Mouse (Mus musculus) megakaryocyte, embryonic 14.5 days (primary cell): ENCODE measurements around the gene H2-T22. TPM values are rescaled to one million over a fixed set of nuclear protein-coding genes. Genes with fewer than 3 reads are reported as not detected.

Experiments used
- H3K27me3 ChIP-seq: replicated peaks from 2 replicates; pipeline ENCODE3; 2012; ENCODE audit warnings: inconsistent platforms
- H3K36me3 ChIP-seq: replicated peaks from 2 replicates; pipeline ENCODE3; 2012; ENCODE audit warnings: low read length, inconsistent platforms, mixed read lengths
- H3K4me1 ChIP-seq: 2 replicates; pipeline ENCODE4 v1.6.1; 2012; ENCODE audit warnings: inconsistent platforms
- H3K4me3 ChIP-seq: replicated peaks from 2 replicates; pipeline ENCODE3; 2012; ENCODE audit warnings: moderate library complexity, mild to moderate bottlenecking, inconsistent platforms
- H3K9me3 ChIP-seq: 2 replicates; pipeline ENCODE4 v1.6.1; 2012; ENCODE audit warnings: inconsistent platforms
- FLI1 ChIP-seq: IDR thresholded peaks from 2 replicates; pipeline ENCODE4 v1.6.1; 2012; ENCODE audit warnings: low read length, inconsistent platforms, mixed read lengths
- GATA1 ChIP-seq: IDR thresholded peaks from 3 replicates; pipeline ENCODE4 v1.6.1; 2012; ENCODE audit warnings: mixed read lengths, low read length, inconsistent platforms, borderline replicate concordance
- polyA plus RNA-seq: library from polyadenylated mRNA; stranded (reverse); fragments of >175 nt; gene quantifications from 2 replicates; pipeline ENCODE4 v1.2.3, GENCODE M21; 2012; ENCODE audit warnings: low replicate concordance; ENCODE audit not compliant: insufficient read depth

H2-T22 gene
- polyA plus RNA-seq, 1 experiment, result 6.2 TPM

- Histone ChIP-seq H3K36me3 (peaks cover 11% of the 10 kb centered on the region), H3K4me1 (peaks cover 47% of the 10 kb centered on the region), H3K27me3 (no peaks in the 10 kb centered on the region), H3K4me3 (peak overlapping the region; percentile 94), H3K9me3 (no peaks in the 10 kb centered on the region)
- no peak for TF ChIP-seq FLI1
- TF ChIP-seq GATA1, result no peak
These were observed 48.2 kb downstream of the H2-T22 start for GRCm38 (mm10) chr17:35994175-35994878.

DNA sequence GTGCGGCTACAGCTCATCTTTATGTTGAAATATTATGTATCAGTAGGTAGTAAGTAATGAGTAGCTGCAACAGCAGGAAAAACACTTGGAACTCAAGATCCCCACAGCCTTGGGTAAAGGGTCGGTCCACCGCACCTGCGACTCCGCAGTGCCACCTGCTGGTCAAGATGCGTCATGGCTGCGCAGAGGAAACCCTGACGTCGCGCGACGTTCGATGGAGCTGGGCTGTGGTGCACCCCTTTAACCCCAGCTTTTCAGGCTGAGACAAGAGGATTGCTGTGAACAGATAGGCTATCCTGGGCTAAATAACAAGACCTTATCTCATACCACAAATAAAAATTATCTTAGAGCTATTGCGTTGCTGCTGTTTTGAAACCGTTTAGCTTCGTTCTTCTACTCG lies 48.9 kb downstream of the H2-T22 start:
- no peak for TF ChIP-seq GATA1
- no peak for TF ChIP-seq FLI1
- peak overlapping the region; percentile 92 for H3K4me3 ChIP-seq
- H3K4me1 ChIP-seq, result peaks cover 47% of the 10 kb centered on the region

GRCm38 (mm10) chr17:35991781-35992180 lies 50.8 kb downstream of the H2-T22 start:
- no peak for TF ChIP-seq GATA1
- no peak for TF ChIP-seq FLI1
- Histone ChIP-seq H3K27me3 (no peaks in the 10 kb centered on the region), H3K4me1 (peaks cover 28% of the 10 kb centered on the region), H3K36me3 (peaks cover 31% of the 10 kb centered on the region), H3K9me3 (no peaks in the 10 kb centered on the region), H3K4me3 (no peak overlapping the region)

More for the DNA sequence above, 48.9 kb downstream of the H2-T22 start:
- Histone ChIP-seq H3K36me3 (peaks cover 13% of the 10 kb centered on the region), H3K27me3 (no peaks in the 10 kb centered on the region), H3K9me3 (no peaks in the 10 kb centered on the region)

Other genes with a start within 250 kb of the H2-T22 start
- gene Ier3, start 221.1 kb downstream of the H2-T22 start, polyA plus RNA-seq, result 62.2 and 65.8 TPM in 2 replicates
- 43.6 and 163 TPM in 2 replicates for gene Flot1, start 219.5 kb downstream of the H2-T22 start, polyA plus RNA-seq
- gene Tubb5, start 204.4 kb downstream of the H2-T22 start, polyA plus RNA-seq, result 96.5 and 217 TPM in 2 replicates
- 1.2 and 2.3 TPM in 2 replicates for gene Mdc1, start 201.2 kb downstream of the H2-T22 start, polyA plus RNA-seq
- 5.6 TPM in 1 of 2 replicates, not detected in the other for gene Nrm, start 181.4 kb downstream of the H2-T22 start, polyA plus RNA-seq
- gene Ppp1r18, start 177.2 kb downstream of the H2-T22 start, polyA plus RNA-seq, result 153 and 168 TPM in 2 replicates
- gene Dhx16, start 162.9 kb downstream of the H2-T22 start, polyA plus RNA-seq, result 23.2 and 32.1 TPM in 2 replicates
- 101 and 470 TPM in 2 replicates for gene 2310061I04Rik, start 145.3 kb downstream of the H2-T22 start, polyA plus RNA-seq
- 15.4 and 23.3 TPM in 2 replicates for gene Atat1, start 132.7 kb downstream of the H2-T22 start, polyA plus RNA-seq
- 5.7 TPM in 1 of 2 replicates, not detected in the other for gene Mrps18b, start 126.4 kb downstream of the H2-T22 start, polyA plus RNA-seq
- 28.5 and 36.4 TPM in 2 replicates for gene Ppp1r10, start 126.3 kb downstream of the H2-T22 start, polyA plus RNA-seq
- 86.0 and 161 TPM in 2 replicates for gene Abcf1, start 73.0 kb downstream of the H2-T22 start, polyA plus RNA-seq
- gene Gnl1, start 62.9 kb downstream of the H2-T22 start, polyA plus RNA-seq, result 63.9 and 75.7 TPM in 2 replicates
- 11.4 and 13.7 TPM in 2 replicates for gene Prr3, start 62.5 kb downstream of the H2-T22 start, polyA plus RNA-seq
- gene H2-T24, start 22.2 kb downstream of the H2-T22 start, polyA plus RNA-seq, result 3.9 TPM in 1 of 2 replicates, not detected in the other
- 13.8 and 44.0 TPM in 2 replicates for gene H2-T23, start 9.9 kb downstream of the H2-T22 start, polyA plus RNA-seq
- 0.25 TPM in 1 of 2 replicates, not detected in the other for gene Gm6034, start 214 bp upstream of the H2-T22 start, polyA plus RNA-seq
- 20.5 TPM in 1 of 2 replicates, not detected in the other for gene Gm11127, start 15.6 kb upstream of the H2-T22 start, polyA plus RNA-seq
- 0.29 TPM in 1 of 2 replicates, not detected in the other for gene Gm19684, start 78.9 kb upstream of the H2-T22 start, polyA plus RNA-seq
- 0.46 TPM in 1 of 2 replicates, not detected in the other for gene Gm7030, start 86.7 kb upstream of the H2-T22 start, polyA plus RNA-seq
- gene Gm8909, start 125.8 kb upstream of the H2-T22 start, polyA plus RNA-seq, result not detected in 2 replicates
- gene H2-T3, start 147.5 kb upstream of the H2-T22 start, polyA plus RNA-seq, result not detected in 2 replicates
- gene Rpp21, start 215.3 kb upstream of the H2-T22 start, polyA plus RNA-seq, result 81.8 and 103 TPM in 2 replicates
- 2.5 TPM in 2 replicates for gene Trim39, start 229.5 kb upstream of the H2-T22 start, polyA plus RNA-seq
- gene H2-M10.2, start 243.7 kb upstream of the H2-T22 start, polyA plus RNA-seq, result not detected in 2 replicates